Comparison of ENCODE assay signal across 8 mouse cellular contexts in the genomic region with DNA sequence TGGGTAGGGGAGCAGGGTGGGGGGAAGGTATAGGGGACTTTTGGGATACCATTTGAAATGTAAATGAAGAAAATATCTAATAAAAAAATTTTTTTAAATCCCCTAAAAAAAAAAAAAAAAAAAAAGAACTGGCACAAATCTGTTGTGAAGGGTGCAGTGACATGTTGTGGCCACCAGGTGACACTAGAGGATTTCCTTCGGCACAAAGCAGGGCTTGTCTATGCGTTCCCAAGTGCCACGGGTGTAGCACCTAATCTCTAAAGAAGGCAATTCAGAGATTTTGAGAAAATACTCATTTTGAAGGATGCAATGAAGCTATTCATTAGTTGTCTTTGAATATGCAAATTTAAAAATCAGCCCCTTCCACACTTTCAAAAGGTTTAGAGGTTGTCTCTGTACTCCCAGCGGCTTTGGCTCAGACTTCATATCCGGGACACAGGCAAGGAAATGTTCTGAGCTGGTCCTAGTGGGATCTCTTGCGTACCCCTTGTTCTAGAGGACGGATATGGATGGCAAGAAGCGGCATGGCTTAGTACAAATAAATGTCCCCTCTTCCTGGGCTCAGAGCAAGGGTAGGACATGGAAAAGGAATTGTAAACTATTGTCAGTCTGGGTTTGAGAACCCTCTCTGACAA. TPM values are rescaled to one million over a fixed set of nuclear protein-coding genes. Genes with fewer than 3 reads are reported as not detected.
DNase-seq lines count a peak whose midpoint lies in the region; ATAC-seq lines count a peak whose summit lies in the region.

No protein-coding gene starts in this region.

- 44% methylated on average over 8 of the region's 8 CpGs for WGBS in heart, embryonic 11.5 days (ENCODE audit: insufficient replicate concordance)
- WGBS in embryonic facial prominence, embryonic 10.5 days = 48% methylated on average over 8 of the region's 8 CpGs
- 47% methylated on average over 8 of the region's 8 CpGs for WGBS in hindbrain, embryonic 10.5 days
- 50% methylated on average over 8 of the region's 8 CpGs for WGBS in midbrain, embryonic 10.5 days

- no peak overlapping the region for H3K4me2 ChIP-seq in heart, embryonic 11.5 days

- ATAC-seq in heart, embryonic 11.5 days (replicated peaks; ENCODE audit: insufficient number of reproducible peaks, low FRiP score, low TSS enrichment) = no peak

- H3K36me3 ChIP-seq in heart, embryonic 11.5 days (ENCODE audit: control insufficient read depth, insufficient read depth, low read length) = no peaks in the 10 kb centered on the region
- no peaks in the 10 kb centered on the region for H3K36me3 ChIP-seq in embryonic facial prominence, embryonic 10.5 days (replicated peaks)
- no peaks in the 10 kb centered on the region for H3K36me3 ChIP-seq in hindbrain, embryonic 10.5 days
- H3K36me3 ChIP-seq in midbrain, embryonic 10.5 days = no peaks in the 10 kb centered on the region

- H3K4me3 ChIP-seq in heart, embryonic 11.5 days (ENCODE audit: low read depth, low read length) = no peak overlapping the region
- H3K4me3 ChIP-seq in embryonic facial prominence, embryonic 10.5 days = no peak overlapping the region
- H3K4me3 ChIP-seq in hindbrain, embryonic 10.5 days = no peak overlapping the region
- H3K4me3 ChIP-seq in midbrain, embryonic 10.5 days = no peak overlapping the region

- H3K27me3 ChIP-seq in heart, embryonic 11.5 days (ENCODE audit: control insufficient read depth, insufficient read depth, low read length) = no peaks in the 10 kb centered on the region
- no peaks in the 10 kb centered on the region for H3K27me3 ChIP-seq in embryonic facial prominence, embryonic 10.5 days (replicated peaks; ENCODE audit: low read depth, poor library complexity, severe bottlenecking)
- no peaks in the 10 kb centered on the region for H3K27me3 ChIP-seq in hindbrain, embryonic 10.5 days (ENCODE audit: insufficient read depth, poor library complexity, severe bottlenecking)
- no peaks in the 10 kb centered on the region for H3K27me3 ChIP-seq in midbrain, embryonic 10.5 days (ENCODE audit: low read depth, poor library complexity, severe bottlenecking)

- H3K4me1 ChIP-seq in heart, embryonic 11.5 days (ENCODE audit: control insufficient read depth, insufficient read depth, low read length) = no peaks in the 10 kb centered on the region
- H3K4me1 ChIP-seq in embryonic facial prominence, embryonic 10.5 days = no peaks in the 10 kb centered on the region
- H3K4me1 ChIP-seq in hindbrain, embryonic 10.5 days (replicated peaks) = no peaks in the 10 kb centered on the region
- H3K4me1 ChIP-seq in midbrain, embryonic 10.5 days = no peaks in the 10 kb centered on the region

- H3K27ac ChIP-seq in heart, embryonic 11.5 days (ENCODE audit: low read depth, low read length) = no peak overlapping the region
- no peak overlapping the region for H3K27ac ChIP-seq in embryonic facial prominence, embryonic 10.5 days (replicated peaks)
- H3K27ac ChIP-seq in hindbrain, embryonic 10.5 days = no peak overlapping the region
- H3K27ac ChIP-seq in midbrain, embryonic 10.5 days (replicated peaks) = no peak overlapping the region

- H3K9me3 ChIP-seq in heart, embryonic 11.5 days (replicated peaks; ENCODE audit: control insufficient read depth, low read length) = no peaks in the 10 kb centered on the region
- no peaks in the 10 kb centered on the region for H3K9me3 ChIP-seq in embryonic facial prominence, embryonic 10.5 days
- H3K9me3 ChIP-seq in hindbrain, embryonic 10.5 days = no peaks in the 10 kb centered on the region
- H3K9me3 ChIP-seq in midbrain, embryonic 10.5 days (replicated peaks) = no peaks in the 10 kb centered on the region

- DNase-seq in heart, adult 11 months = peak; percentile 79
- DNase-seq in adrenal gland, postnatal 14 days = peak; percentile 79
- peak; percentile 49 for DNase-seq in embryonic facial prominence, embryonic 10.5 days (ENCODE audit: low spot score)
- DNase-seq in hindbrain, embryonic 10.5 days (ENCODE audit: low spot score) = peak; percentile 48
- peak; percentile 35 for DNase-seq in left cerebral cortex, adult 11 months (ENCODE audit: low spot score)
- peak; percentile 27 for DNase-seq in midbrain, embryonic 10.5 days (ENCODE audit: low spot score)
- peak; percentile 52 for DNase-seq in right cerebral cortex, postnatal 25 days

- H3K9ac ChIP-seq in heart, embryonic 11.5 days (ENCODE audit: low read depth, low read length) = no peak overlapping the region

RNA-seq across cellular contexts. Expression of gene Masp1, which starts 29.8 kb away (rescaled TPM):
- 10.2 and 13.6 TPM in 2 replicates for polyA plus RNA-seq in heart, embryonic 11.5 days (2014; fragmentation: Nextera tagmentation; extraction: Ambion mirVana)
- total RNA-seq in adrenal gland, postnatal 14 days (2021) = 69.6 and 71.5 TPM in 2 replicates
- polyA plus RNA-seq in embryonic facial prominence, embryonic 10.5 days (2016; fragmentation: Nextera tagmentation; extraction: Ambion mirVana) = 4.2 and 4.5 TPM in 2 replicates
- 6.2 and 19.2 TPM in 2 replicates for polyA plus RNA-seq in hindbrain, embryonic 10.5 days (2016; fragmentation: Nextera tagmentation; extraction: Ambion mirVana)
- 6.4 and 15.8 TPM in 2 replicates for polyA plus RNA-seq in midbrain, embryonic 10.5 days (2016; fragmentation: Nextera tagmentation; extraction: Ambion mirVana)

RNA-seq across cellular contexts. Expression of gene Rtp4, which starts 30.4 kb away (rescaled TPM):
- polyA plus RNA-seq in heart, embryonic 11.5 days (2014; fragmentation: Nextera tagmentation; extraction: Ambion mirVana) = 2.8 and 3.9 TPM in 2 replicates
- total RNA-seq in adrenal gland, postnatal 14 days (2021) = 6.3 and 9.2 TPM in 2 replicates
- polyA plus RNA-seq in embryonic facial prominence, embryonic 10.5 days (2016; fragmentation: Nextera tagmentation; extraction: Ambion mirVana) = 0.73 and 1.2 TPM in 2 replicates
- 1.2 and 1.5 TPM in 2 replicates for polyA plus RNA-seq in hindbrain, embryonic 10.5 days (2016; fragmentation: Nextera tagmentation; extraction: Ambion mirVana)
- polyA plus RNA-seq in midbrain, embryonic 10.5 days (2016; fragmentation: Nextera tagmentation; extraction: Ambion mirVana) = 0.69 and 1.7 TPM in 2 replicates

Comparison
In these comparisons a context has a peak if more than half of its experiments do, and no peak if none do; other contexts are left out.
1. DNase-seq: peak in every context shown above with its lines; median percentile 79 in heart, adult 11 months; 79 in adrenal gland, postnatal 14 days; 52 in right cerebral cortex, postnatal 25 days; 49 in embryonic facial prominence, embryonic 10.5 days; 48 in hindbrain, embryonic 10.5 days; 35 in left cerebral cortex, adult 11 months; 27 in midbrain, embryonic 10.5 days.